Mouse (Mus musculus): ENCODE measurements around the gene Snx29.
"Not testable (repeated sequence)": the region's sequence is repeated elsewhere in the genome, so short reads cannot be mapped to it uniquely, and the experiment has no call there.

Snx29 gene

DNA sequence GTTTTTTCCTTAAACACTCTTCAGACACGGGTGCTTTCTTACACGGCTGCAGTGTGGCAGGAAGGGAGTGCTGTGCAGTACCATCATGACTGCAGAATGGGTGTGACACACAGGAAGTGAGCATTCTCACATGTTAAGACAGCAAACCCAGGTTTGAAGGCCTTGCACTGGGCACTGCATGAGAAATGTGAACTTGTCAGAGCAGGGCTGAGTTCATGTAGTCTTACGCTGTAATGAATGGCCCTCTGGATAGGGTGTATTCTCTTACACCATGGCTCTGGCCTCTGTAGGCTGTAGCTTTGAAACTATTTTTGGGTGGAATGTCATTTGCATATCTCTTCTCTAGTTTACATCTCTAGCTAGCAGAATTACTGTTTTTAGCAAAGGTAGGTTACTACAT is 178.4 kb downstream of the Snx29 start:
- no peak for DNase-seq

DNA sequence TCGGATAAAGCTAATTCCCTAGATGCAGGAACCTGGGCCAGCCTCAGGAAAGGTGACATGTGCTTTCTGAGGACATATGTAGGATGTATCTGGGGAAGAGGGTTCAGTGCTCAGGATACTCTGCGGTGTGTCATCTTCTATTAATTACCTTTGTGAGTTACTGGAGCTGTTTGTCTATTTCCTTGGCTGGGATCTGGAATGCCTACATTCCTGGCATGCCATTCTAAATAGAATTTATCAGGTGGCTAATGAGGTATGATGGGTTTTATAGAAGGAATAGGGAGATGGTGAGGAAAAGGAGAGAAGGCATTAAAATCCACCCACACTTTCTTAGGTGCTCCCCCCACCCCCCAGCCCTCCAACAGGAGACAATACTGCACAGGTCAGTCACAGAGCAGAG is 178.9 kb downstream of the Snx29 start:
- DNase-seq, result no peak

DNA sequence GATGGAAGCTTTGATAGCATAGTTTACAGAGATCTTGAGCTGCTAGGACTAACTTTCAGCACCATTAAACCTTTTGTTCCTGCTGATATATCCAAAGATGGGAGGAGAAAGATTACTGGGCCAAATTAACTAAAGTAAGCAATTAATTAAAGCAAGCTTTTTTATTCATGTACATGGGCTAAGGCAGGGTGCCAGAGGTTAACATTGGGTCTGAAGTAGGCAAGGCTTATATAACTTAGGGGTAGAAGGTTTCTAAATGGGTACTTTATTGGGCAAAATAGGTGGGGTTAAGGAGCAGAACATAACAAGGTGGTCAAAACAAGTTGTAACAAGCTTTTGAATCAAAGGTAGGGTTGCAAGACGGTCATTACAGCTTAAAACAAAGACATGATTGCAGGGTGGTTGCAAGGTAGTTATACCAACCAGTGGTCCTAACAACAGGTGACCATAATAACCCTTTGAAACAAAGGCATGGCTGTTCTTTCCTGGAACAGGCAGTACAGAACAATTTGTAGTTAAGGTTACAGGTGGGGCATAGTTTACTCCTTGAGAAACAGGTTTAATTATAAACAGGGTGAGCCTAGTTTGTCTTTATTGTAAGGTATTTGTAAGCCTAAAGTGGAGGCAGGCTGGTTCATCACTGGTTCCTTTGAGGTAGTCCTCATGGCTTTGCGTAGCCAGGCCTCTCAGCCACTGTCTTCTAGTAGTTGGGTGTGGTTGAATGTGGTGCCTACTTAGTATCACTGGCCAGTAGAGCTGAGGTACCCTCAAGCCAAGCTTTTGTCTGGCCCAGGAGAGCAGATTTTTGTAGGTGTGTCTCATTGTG is 182.2 kb downstream of the Snx29 start:
- DNase-seq, result no peak

DNA sequence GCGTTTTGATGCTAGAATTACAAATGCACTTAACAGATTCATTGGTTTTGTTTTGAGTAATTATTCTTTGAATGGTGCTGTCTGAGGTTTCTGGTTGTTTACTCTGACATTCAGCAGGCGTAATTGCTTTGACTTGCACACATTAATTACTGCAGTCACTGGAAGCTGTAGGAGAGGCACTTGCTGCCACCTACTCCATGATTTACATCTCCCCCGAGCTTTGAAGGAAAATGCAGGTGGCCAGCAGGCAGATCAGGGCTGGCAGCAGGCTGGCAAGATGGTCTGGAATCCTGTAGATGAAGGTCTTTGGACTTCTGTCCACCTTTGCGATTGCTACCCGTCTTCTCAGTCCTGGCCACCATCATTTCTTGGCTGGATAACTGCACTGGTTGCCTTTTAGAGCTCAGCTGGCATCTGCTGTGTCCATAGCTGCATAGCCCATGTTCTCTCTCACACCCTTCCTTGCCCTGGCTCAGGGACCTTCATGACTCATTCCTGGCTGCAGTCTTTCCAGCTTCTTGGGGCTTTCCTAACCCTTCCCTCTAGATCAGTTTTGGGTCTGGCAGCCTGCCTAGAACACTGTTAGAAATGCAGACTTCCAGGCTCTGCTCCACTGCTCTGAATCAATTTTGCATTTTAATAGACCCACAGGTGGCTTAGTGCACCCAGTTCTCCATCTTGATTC is 182.9 kb downstream of the Snx29 start:
- DNase-seq, result peak; percentile 28

DNA sequence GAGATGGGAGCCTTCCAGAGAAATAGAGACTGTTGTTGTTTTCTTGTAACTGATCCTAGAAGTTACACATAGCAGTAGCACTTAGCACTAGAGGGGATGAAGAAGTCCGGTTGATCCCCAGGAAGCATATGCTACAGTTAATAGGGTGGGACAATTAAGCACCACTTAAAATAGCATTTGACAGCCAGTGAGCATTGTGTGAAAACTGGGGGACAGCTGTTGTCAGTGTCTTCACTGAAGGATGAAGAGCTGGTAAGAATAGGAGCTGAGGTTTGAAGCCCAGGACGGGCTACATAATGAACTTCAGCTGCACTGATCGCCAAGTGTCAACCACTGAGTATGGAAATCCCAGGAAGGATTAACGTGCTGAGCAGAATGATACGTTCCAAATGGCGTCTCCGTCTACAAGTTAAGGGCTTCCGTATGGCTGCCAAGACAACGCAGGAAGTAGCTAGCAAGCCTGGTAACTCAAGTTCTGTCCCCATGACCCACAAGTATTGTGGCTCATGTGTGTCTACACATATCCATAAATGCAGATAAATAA is 184.6 kb downstream of the Snx29 start:
- DNase-seq, result no peak

DNA sequence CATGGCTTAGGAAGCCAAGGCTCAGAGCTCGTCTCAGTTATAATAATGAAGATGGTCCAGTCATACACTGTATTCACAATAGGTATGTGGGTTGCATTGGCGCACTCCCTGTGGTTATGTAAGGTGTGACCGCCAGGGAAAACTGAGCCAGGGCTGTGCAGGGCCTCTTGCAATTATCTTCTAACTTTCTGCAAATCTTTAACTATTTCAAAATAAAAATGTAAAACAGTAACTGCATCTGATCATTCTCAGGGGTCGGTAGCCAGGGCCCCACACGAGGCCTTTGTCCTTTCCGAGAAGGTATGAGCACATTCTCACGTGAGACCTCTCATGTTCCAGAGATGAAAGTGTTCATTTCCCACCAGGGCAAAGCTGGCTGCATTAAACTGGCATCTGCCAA is 185.6 kb downstream of the Snx29 start:
- DNase-seq, result no peak

DNA sequence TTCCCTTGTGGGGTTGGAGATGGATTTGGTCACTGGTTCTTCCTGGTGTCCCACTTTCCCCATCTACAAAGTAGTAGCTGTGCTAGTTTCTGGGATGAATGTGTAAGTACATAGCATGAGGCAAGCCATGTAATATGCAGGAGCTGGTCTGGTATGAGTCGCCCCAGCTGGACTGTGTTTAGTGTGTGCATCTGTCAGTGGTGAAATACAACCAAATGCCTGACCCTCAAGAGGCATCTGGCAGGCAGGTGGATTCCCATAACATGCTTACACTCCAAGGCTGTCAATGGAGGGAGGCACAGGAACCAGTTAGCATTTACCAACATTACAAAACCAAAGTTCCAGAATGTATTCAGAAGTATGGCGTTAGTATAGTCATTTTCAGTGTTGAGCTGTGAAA is 187.7 kb downstream of the Snx29 start:
- no peak for DNase-seq

DNA sequence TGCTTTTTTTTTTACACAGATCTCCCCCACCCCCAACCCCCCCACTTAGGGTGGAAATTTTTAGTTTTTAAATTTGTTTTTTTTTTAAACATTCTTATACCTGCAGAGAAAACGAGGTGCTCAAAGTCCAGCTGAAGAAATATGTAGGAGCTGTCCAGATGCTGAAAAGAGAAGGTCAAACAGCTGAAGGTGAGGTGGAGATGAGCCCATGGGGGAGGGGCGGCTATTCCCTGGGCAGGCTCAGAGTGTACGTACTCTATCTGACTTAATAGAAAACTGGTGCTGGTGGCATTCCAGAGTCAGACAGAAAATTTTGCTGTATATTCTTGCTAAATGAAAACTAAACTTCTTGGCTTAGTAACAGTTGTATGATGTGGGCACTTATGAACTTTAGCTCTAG is 188.1 kb downstream of the Snx29 start:
- no peak for DNase-seq

DNA sequence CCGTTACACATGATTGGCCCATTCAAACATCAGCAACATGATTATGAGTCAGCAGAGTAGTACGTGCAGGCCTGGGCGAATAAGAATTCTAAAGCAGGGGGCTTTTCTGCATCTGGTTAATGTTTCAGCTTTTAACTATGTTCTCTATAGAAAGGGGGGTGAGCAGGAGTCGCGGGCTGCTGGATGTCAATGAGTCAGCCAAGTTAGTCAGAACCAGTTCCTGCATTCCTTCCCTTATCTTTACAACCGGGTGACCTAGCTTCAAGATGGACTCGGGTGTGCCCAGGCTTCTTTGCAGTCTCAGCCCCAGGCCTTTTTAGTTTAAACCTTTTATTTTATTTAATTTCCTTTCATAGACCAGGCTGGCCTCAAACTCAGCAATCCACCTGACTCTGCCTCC is 189.0 kb downstream of the Snx29 start:
- not testable (repeated sequence) for DNase-seq

DNA sequence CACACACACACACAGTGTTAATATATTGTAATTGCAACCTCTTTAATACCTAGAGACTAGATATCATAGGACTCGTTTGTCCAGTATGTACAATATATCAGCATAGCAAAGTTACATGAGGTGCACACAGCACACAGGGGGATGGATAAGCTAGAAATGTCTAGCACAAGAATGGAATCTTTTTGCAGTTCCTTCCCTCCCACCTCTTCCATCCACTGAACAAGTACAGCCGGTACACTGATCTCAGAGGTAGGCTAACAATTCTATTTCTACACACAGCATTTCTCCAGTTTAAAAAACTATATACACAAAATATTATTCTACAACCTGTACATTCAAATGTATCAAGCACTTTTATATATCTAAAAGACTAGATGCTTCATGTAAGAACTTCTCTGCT is 194.0 kb downstream of the Snx29 start:
- no peak for DNase-seq

DNA sequence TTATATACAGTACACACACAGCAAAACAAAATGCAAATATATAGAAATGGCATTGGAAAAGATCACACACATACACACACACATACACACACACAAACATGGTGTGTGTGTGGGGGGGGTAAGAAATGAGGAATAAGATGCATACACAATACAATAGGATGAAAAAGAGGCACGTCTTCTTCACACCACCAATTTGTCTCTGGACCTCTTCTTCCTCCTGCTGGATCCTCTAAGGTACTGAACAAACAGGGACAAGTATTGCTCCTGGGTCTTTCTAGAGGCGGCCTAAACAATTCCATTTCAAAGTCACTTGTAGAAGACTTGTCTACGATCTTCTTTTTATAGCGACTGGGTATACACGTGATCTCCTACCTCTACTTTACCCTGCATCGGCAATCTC is 194.7 kb downstream of the Snx29 start:
- DNase-seq, result no peak

DNA sequence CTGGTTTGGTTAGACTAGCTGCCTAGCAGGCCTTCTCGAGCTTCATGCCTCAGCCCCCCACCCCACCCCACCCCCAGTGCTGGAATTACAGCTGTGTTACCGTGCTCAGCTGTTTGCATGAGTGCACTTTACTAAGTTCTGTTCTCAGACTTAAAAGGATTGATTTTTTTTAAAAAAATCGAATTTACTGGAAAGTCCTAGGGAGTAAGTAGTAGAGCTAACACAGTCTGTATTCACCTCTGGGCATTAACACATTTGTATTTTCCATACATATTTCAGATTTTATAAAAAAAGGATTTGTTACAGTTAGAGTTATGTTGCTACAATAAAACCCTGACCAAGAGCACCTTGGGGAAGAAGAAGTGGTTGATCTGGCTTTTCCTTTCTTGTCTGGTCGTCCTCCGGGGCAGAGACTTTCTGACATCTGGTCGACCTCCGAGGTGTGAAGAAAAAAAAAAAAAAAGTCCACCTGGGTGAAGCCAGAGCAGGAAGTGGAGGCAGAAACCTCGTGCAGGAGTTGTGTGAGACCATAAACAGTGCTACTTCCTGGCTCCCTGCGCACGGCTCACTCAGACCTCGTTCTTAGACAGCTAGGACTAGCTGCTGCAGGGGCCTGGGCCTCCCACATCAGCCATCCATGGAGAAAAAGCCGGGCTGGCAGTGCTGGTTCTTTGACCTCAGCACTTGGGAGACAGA is 196.2 kb downstream of the Snx29 start:
- no peak for DNase-seq

DNA sequence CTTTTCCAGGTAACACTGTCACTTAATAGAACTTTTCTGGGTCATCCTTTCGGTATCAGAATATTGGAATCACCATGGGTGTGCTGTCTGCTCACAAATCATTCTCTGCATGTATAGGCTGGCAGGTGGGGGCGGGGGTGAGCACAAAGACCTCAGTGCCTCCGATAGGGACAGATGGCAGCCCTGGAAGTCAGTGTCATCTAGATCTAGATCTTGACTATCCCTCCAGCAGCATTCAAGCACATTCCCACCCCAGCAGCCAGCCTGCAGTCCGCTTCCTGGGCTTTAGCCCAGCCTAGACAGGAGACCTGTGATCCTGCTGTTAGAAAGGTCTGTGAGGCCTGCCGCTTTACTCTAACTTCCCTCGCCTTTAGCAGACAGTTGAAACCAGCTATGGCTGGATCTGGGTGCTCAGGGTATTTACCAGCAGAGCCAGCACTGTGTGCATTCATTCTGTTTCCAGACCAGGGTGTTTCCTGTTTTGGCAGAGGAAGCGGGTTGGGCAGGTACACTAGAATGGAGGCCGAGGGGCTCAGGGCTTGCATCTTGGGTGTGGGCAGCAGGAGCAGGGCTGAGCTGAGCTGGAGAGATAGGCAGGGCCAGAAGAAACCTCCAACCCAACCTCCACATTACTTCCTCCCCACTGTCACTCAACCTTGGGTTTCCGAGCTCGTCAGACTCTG is 203.5 kb downstream of the Snx29 start:
- no peak for DNase-seq

DNA sequence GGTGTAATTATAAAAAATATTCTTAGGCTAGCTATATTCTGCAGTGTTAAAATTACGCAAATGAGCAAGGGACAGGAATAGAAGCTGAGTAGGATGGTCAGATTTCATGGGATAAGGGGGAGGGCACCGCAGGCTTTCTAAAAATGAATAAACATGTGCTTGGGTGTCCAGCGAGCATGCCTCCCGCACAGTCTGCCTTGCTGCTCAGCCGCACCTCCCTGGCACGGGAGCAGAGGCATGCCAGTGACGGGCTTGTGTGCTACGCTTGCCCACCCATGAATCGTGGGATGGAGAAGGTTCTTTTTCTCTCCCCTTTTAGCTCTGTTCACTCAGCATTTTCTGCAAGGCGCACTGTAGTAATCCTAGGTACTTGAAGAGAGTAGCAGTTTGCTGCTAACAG is 204.3 kb downstream of the Snx29 start:
- DNase-seq, result peak; percentile 54

DNA sequence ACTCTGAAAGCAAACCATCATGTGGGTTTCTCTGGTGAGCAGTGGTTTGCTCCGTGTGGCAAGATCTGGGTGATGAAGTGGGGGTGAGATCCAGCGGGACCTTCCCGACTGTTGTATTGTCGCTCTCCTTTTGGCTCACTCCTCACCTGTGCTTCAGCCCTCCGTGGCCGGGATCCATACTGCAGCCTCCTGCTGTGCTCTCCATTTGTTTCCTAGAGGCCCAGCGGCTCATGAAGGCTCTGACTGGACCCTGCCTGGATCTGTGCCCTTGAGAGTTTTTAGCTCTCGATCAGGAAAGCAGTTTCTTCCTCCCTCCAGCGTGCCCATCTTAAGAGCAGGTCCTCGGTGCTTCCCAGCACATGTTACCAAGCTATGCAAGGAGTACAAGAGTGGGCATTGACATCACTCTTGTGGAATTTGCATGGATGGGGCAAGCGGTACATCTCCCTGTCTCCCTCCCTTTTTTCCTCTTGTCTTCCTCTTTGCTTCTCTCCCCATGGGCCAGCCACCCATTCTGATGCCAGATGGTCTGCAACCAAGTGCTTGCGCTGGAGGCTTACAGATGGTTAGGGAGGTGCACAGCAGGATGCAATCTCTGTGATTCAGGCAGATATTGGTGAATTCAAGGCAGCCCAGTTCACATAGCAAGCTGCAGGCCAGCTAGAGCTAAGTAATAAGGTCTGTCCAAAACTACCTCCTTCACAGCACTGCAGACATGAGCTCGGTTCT is 207.9 kb downstream of the Snx29 start:
- no peak for DNase-seq

DNA sequence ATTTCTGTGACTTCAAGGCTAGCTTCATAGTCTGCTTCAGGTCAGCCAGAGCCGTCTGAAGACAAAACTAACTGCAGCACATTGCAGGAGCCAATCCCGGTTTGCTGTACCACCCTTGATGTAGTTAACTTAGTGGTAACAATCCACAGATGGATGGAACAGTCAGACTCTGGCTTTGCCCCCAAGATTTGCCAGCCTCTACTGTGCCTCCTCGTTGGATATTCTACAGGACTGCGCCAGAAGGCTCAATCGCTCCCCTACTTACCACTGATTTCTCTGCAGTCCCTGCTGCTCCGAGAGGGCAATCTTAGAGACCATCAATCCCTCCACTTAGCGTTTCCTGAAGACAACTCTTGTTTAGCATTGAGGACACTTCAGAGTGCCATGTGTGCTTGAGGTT is 208.7 kb downstream of the Snx29 start:
- no peak for DNase-seq

DNA sequence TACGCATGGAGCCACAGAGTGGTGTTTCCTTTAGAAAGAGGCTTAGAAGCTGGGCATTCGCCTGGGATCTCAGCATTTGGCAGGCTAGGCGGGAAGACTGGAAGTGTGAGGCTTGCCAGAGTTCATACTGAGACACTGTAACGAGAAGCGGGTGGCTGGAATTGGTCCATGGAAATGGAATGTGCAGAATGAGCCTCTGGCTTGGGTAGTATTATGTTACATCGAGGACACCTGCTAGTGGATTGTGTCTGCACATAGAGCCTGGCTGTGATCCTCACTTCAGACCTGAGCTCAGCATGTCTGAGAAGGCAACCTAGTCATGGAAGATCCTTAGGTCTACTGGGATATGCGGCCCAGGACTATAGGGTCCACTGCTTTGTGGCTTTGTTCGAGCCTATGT is 209.9 kb downstream of the Snx29 start:
- peak; percentile 26 for DNase-seq

DNA sequence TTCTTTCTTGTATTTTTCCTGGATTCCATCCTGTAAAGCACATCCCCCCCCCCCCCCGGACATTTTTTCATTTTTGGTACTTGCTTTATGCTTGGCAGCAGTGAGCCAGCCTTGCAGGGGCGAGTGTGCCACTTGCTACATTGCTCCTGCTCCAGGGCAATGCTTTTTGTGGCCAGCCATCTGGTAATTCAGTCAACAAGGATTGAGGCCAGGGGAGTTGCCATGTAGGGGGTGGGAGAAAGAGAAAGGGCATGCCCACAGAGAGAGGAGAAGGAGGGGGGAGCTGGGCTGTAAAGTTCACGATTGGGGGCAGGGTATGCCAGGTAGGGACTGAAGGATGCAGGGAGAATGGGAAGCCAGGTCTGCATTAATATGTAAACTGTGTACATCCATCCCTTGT is 210.7 kb downstream of the Snx29 start:
- DNase-seq, result no peak

DNA sequence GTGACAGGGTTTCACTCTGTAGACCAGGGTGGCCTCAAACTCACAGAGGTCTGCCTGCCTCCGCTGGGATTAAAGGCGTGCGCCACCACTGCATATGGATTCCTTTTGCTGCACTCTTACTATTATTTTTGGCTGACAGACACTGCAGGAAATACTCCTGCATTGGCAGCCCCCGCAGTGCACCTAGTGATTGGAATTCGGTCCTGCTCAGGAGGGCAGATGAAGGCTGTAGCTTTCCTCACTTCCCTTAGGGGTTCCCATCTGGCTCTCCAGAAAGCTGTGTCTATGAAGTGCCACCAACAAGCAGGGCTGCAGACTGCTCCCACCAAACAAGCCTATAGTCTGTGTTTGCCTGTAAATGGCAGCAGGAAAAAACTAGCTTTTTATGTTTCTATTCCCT is 215.0 kb downstream of the Snx29 start:
- no peak for DNase-seq

DNA sequence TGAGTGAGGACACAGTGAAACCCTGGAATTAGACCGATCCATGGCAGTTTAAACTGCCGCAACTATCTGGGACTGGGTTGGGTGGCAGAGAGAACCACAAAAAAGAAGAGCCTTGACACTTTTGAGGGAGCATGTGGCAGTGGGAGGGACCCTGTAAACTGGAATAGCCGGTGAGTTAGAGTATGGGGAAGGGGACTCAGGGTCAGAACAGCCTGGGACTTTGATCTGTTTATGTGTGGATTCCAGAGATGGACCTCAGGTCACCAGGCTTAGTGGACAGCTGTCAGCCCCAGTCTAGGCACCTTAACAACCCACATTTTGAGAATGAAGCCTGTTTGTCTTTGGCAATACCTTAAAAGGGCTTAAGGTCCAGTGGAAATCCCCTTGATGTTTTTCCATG is 215.5 kb downstream of the Snx29 start:
- DNase-seq, result no peak

DNA sequence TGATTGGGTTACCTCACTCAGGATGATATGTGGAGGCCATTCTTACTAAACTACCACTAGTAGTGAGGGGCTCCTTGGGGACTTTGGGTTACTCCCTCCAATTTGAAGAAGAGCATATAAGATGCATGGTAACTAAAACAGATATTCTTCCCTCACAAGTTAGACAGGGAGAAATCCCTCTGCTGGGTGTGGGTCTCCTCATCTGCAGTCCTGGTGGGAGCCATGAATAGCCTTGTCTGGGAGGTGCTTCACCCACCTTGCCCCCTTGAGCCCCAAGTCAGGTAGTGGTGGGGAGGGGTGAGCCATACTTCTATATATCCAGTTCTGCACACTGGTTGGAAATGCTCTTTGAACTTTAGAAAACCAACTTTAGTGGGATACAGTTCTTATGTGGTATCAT is 218.3 kb downstream of the Snx29 start:
- no peak for DNase-seq

DNA sequence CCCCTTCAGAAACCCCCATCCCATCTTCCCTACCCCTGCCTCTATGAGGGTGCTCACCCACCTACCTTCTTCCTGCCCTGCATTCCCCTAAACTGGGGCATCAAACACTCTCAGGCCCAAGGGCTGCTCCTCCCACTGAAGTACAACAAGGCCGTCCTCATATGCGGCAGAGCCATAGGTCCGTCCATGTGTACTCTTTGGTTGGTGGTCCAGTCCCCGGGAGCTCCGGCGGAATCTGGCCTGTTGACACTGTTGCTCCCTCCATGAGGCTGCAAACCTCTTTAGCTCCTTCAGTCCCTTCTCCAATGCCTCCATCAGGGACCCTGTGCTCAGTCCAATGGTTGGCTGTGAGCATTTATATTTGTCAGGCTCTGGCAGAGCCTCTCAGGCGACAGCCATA is 219.1 kb downstream of the Snx29 start:
- DNase-seq, result no peak
